Mouse (Mus musculus) lung, postnatal 25 days (tissue): ENCODE data around the gene Slc28a2.
A peak's percentile ranks its signal among the peaks of the same experiment; 100 is the strongest.
"Not testable (repeated sequence)": the region's sequence is repeated elsewhere in the genome, so short reads cannot be mapped to it uniquely, and the experiment has no call there.

ENCODE experiments used
- DNase-seq: peaks from one replicate; pipeline ENCODE4 v3.0.0; 2022; ENCODE audit warnings: low spot score

Slc28a2 gene

DNA sequence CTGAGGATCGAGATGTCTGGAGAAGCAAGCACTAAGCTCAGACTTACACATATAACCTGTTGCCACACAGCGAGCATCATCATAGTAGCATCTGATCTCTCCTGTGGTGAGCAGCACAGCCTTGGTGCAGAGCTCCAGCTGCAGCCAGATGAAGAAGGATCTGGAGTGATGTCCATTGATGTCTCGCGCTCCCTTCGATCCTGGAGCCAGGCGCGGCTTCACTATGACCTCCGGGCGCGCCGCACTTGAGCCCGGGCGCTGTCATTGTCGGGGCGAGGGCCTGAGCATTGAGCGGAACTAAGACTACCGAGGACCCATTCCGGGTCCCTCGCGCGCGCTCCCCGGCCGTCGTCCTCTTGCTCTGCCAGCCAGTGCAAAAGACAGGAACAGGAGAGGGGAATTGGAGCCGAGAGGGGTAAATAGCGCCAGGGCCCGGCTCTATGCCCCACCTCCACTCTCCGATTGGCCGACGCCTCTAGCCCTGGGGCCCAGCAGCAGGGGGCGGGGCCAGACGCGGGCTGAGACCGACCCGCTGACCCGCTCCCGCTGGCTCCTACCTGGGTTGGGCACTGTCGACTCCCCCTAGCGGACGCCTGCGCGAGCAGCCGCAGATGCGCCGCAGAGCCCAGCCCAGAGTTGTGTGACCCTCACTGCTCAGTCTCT lies 41.2 kb downstream of the Slc28a2 start:
- DNase-seq: peak; percentile 95

DNA sequence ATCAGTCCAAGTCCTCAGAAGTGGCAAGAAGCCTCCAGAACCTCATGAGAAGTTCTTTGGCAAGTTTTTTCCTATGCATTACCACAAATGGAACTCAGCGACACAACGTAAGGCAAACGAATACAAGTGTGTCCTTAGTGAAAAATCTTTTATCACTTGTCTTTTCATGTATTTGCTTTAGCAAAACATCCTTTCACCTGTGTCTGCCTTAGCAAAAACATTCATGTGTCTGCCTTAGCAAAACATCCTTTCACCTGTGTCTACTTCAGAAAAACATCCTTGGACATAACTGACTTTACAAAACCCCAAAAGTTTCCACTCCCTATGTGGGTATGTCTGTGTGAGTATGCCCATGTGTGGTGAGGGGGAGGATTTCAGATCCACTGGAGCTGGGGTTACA lies 42.9 kb downstream of the Slc28a2 start:
- DNase-seq: peak; percentile 13

DNA sequence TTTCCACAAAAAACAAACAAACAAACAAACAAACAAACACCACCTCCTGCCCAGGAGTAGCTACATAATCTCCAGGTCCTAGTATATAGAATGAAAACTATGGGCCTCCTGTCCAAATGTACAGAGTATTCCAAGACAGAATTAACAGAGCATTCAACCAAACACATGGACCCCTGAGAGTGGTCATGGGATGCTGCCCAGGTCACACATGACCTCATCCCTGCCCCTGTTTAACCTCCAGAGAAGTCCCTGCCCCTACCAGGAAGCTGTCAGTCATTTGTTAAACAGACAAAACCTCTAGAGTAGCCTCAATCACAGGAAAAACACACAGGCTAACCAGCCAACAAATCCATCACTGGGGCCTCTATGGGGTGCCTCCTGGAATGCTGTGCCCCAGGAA lies 50.3 kb downstream of the Slc28a2 start:
- DNase-seq: no peak

DNA sequence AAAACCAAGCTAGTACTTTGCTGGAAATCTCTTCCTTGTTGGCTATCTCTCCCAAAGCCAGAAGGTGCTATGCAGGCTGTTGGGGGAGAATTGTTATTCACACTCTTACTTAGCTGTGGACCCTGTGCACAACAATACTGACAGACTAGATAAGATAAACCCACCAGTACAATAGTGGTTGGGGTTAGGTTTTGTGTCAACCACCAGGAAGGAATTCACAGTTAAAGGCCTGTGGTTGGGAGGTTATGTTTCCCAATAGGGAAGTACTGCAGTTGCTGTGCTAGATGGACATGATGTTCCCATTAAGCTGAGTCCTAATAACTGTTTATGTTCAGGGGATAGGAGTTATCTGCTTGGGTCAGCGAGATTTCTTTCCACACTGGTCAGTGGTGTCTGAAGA lies 57.5 kb downstream of the Slc28a2 start:
- DNase-seq: not testable (repeated sequence)

DNA sequence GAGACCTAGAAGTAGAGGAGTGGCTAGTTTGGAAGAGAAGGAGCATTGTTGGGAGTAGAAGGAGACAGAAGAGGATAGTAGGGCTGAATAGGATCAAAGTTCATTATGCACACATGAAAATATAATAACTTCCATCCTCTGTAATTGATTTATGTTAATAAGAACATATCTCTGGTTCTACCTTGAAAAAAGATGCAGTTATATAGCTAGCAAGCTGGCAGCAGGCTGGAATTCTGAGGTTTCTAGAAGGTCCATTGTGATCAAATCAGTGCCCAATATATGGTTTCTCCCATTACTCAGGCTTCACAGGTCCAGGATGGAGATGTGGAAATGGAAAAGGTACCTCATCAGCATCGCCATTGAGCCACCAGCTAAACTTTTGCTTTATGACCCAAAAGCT lies 58.4 kb downstream of the Slc28a2 start, which contains the start of gene Gm14085:
TSS of gene Gm14085 (plus strand) at position 301 of the 400 bp plus-strand sequence.
- no peak for DNase-seq

DNA sequence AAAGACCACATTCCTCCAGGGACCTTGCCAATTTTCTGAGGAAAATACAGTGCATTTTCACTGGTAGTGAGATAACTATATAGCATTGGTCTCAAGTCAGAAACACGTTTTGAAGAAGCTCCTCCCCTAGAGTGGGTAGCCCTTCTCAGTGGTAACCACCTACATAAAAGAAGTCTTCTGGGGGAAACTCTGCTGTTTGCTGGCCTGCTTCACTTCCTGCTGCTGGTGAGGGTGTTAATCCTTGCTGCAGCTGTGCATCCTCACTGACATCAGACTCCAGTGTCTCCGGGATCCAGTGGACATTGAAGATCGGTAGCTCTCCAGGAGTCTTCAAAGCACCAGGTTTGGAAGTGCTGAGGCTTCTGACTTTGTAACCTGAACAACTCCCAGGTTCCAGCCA lies 59.4 kb downstream of the Slc28a2 start:
- not testable (repeated sequence) for DNase-seq

DNA sequence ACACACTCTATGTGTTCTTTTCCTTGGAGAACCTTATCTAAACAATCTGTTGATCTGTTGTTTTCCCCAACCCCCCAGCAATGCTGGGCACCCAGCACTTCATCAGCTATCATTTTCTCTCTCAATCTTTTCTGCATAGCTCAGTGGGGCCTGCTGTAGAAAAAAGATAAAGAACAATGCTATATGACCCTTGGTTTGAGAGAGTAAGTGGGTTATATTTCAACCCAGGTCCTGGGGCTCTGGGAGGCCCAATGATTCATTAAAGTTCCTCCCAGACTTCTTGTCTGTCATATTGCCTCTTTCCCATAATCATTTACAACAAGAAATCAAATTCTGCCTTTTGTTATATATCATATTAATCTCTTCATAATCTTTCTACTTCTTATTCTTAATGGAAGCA lies 59.8 kb downstream of the Slc28a2 start:
- DNase-seq: not testable (repeated sequence)

DNA sequence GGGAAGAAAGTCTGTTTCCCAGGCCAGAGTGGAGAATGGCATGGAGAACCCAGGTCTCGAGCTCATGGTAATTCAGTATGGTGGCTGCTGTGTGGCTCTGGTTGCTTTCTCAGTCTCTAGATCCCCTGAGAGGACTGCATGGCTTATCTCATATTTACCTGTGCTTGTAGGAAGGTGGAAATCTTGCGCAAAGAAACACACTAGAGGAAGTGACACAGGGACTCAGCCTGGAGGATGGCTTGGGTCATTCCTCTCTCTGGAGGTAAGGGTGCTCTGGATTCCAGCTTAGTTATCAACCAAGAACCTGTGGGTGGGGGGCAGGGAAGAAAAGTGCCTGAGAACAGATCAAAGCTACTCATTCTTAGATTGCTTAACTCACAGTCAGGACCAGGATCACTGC lies 60.4 kb downstream of the Slc28a2 start:
- no peak for DNase-seq
